Mouse (Mus musculus): ENCODE measurements around the gene Plxdc1. TPM values are rescaled to one million over a fixed set of nuclear protein-coding genes. Genes with fewer than 3 reads are reported as not detected.
A peak's percentile ranks its signal among the peaks of the same experiment; 100 is the strongest.

The Plxdc1 gene
- polyA plus RNA-seq, 1 experiment from 2014 or later, result 0.40 TPM

DNA sequence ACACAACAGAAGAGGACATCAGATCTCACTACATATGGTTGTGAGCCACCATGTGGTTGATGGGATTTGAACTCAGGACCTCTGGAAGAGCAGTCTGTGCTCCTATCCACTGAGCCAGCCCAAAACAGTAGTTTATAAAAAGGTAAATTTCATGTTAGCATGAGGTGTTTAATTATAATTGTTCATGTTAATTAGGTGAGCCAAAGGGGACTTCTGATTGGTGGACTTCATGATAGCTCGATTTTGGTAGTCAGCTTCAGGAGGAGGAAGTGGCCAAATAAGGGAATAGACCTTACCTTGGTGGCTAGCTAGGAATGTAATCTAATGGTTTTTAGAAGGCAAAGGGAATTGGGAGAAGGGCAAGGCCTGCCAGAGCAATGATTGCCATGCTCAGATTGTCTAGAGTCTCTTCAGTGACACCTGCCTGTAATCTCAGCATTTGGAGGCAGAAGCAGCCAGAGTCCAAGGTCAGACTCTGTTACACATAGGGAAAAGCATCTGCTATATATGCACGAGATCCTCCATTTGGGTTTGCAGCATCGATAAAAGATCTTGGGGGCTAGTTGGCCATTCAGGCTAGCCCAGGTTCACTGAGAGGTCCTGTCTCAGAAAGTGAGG lies 88.6 kb downstream of the Plxdc1 start:
- no peak for DNase-seq (ENCODE audit: low spot score)

GRCm38 (mm10) chr11:97896655-97897054 lies 89.6 kb downstream of the Plxdc1 start:
- H3K9ac ChIP-seq (ENCODE audit: low read length), result no peak overlapping the region
- H3K27ac ChIP-seq (replicated peaks), result no peak overlapping the region
- TF ChIP-seq CTCF (IDR thresholded peaks at IDR 0.05; ENCODE audit: low read depth) (no peak), EP300 (optimal IDR thresholded peaks at IDR 0.05) (no peak)
- DNase-seq (ENCODE audit: low spot score) (no peak), ATAC-seq (ENCODE audit: low FRiP score, low TSS enrichment) (no peak)
- no peaks in the 10 kb centered on the region for H3K36me3 ChIP-seq (ENCODE audit: control insufficient read depth, insufficient read depth, low read length)
- no peaks in the 10 kb centered on the region for H3K27me3 ChIP-seq (ENCODE audit: control insufficient read depth, insufficient read depth, low read length)
- no peak overlapping the region for H3K4me2 ChIP-seq (replicated peaks; ENCODE audit: low read depth)
- WGBS, result 45% methylated on average over 4 of the region's 4 CpGs
- no peak overlapping the region for H3K4me3 ChIP-seq (ENCODE audit: low read depth, low read length)
- H3K9me3 ChIP-seq (ENCODE audit: control insufficient read depth, low read length), result no peaks in the 10 kb centered on the region
- H3K4me1 ChIP-seq (replicated peaks; ENCODE audit: control insufficient read depth, insufficient read depth), result no peaks in the 10 kb centered on the region

More for the DNA sequence above, 88.6 kb downstream of the Plxdc1 start:
- no peak overlapping the region for H3K27ac ChIP-seq (replicated peaks)
- ATAC-seq (ENCODE audit: low FRiP score, low TSS enrichment), result no peak
- TF ChIP-seq CTCF (IDR thresholded peaks at IDR 0.05; ENCODE audit: low read depth), result no peak
- TF ChIP-seq EP300 (optimal IDR thresholded peaks at IDR 0.05), result no peak
- no peak overlapping the region for H3K9ac ChIP-seq (ENCODE audit: low read length)
- H3K9me3 ChIP-seq (ENCODE audit: control insufficient read depth, low read length), result no peaks in the 10 kb centered on the region
- H3K4me3 ChIP-seq (ENCODE audit: low read depth, low read length), result no peak overlapping the region
- H3K4me1 ChIP-seq (replicated peaks; ENCODE audit: control insufficient read depth, insufficient read depth), result no peaks in the 10 kb centered on the region
- no peaks in the 10 kb centered on the region for H3K36me3 ChIP-seq (ENCODE audit: control insufficient read depth, insufficient read depth, low read length)
- WGBS, result 79% methylated on average over 3 of the region's 3 CpGs
- H3K27me3 ChIP-seq (ENCODE audit: control insufficient read depth, insufficient read depth, low read length), result no peaks in the 10 kb centered on the region
- H3K4me2 ChIP-seq (replicated peaks; ENCODE audit: low read depth), result no peak overlapping the region

DNA sequence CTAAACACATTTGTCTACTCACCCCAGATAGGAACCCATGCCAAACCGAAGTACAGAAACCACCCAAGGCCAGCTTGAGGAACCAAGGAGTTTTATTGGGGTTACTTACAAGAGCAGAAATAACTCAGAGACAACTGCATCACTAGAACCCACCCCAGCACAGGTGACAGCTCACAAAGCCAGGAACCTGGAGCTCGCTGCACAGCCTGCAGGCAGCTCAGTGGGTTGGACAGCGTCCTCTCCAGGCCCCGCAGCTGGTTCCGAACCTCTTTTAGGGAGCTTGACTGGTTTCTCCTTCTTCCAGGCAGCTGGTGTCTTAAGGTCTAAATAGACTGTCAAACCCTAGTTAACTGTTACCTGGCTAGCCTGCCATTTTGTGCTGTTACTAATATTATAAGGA lies 94.4 kb downstream of the Plxdc1 start:
- ATAC-seq (ENCODE audit: low FRiP score, low TSS enrichment), result no peak
- no peak for DNase-seq (ENCODE audit: low spot score)
- no peaks in the 10 kb centered on the region for H3K27me3 ChIP-seq (ENCODE audit: control insufficient read depth, insufficient read depth, low read length)
- no peak overlapping the region for H3K27ac ChIP-seq (replicated peaks)
- no peaks in the 10 kb centered on the region for H3K9me3 ChIP-seq (ENCODE audit: control insufficient read depth, low read length)
- no peak overlapping the region for H3K4me2 ChIP-seq (replicated peaks; ENCODE audit: low read depth)
- WGBS, result 70% methylated on average over 5 of the region's 5 CpGs
- H3K4me1 ChIP-seq (replicated peaks; ENCODE audit: control insufficient read depth, insufficient read depth), result no peaks in the 10 kb centered on the region
- H3K36me3 ChIP-seq (ENCODE audit: control insufficient read depth, insufficient read depth, low read length), result no peaks in the 10 kb centered on the region
- H3K9ac ChIP-seq (ENCODE audit: low read length), result no peak overlapping the region
- TF ChIP-seq CTCF (IDR thresholded peaks at IDR 0.05; ENCODE audit: low read depth) (no peak), EP300 (optimal IDR thresholded peaks at IDR 0.05) (no peak)
- no peak overlapping the region for H3K4me3 ChIP-seq (ENCODE audit: low read depth, low read length)

GRCm38 (mm10) chr11:97885296-97885915 lies 100.8 kb downstream of the Plxdc1 start:
- ATAC-seq (ENCODE audit: low FRiP score, low TSS enrichment), result no peak
- no peaks in the 10 kb centered on the region for H3K36me3 ChIP-seq (ENCODE audit: control insufficient read depth, insufficient read depth, low read length)
- no peaks in the 10 kb centered on the region for H3K4me1 ChIP-seq (replicated peaks; ENCODE audit: control insufficient read depth, insufficient read depth)
- no peaks in the 10 kb centered on the region for H3K27me3 ChIP-seq (ENCODE audit: control insufficient read depth, insufficient read depth, low read length)
- H3K4me2 ChIP-seq (replicated peaks; ENCODE audit: low read depth), result no peak overlapping the region
- no peak overlapping the region for H3K27ac ChIP-seq (replicated peaks)
- no peak overlapping the region for H3K9ac ChIP-seq (ENCODE audit: low read length)
- no peak for TF ChIP-seq CTCF (IDR thresholded peaks at IDR 0.05; ENCODE audit: low read depth)
- TF ChIP-seq EP300 (optimal IDR thresholded peaks at IDR 0.05), result no peak
- no peak for DNase-seq (ENCODE audit: low spot score)
- H3K4me3 ChIP-seq (ENCODE audit: low read depth, low read length), result no peak overlapping the region
- 97% methylated on average over 2 of the region's 2 CpGs for WGBS
- H3K9me3 ChIP-seq (ENCODE audit: control insufficient read depth, low read length), result no peaks in the 10 kb centered on the region

DNA sequence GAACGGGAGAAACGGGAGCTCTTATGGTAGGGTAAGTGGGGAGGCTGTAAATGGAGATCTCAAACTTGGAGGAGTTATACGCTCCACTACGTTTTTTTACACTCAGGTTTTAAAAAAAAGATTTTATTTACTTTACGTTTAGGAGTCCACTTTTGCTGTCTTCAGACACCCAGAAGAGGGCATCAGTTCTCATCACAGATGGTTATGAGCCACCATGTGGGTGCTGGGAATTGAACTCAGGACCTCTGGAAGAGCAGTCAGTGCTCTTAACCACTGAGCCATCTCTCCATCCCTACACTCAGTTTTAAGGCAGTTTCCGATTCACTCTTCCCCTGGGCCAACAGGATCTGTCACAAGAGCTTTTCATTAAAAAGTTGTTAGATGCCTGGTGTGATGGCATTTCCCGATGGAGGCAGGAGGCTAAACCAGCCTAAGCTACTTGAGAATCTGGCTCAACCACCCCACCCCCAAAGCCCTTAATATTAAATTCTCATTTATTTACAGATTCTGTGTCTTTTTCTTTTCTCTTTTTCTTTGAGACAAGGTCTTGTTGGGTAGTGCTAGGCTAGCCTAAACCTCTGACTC lies 101.6 kb downstream of the Plxdc1 start:
- DNase-seq (ENCODE audit: low spot score) (no peak), ATAC-seq (ENCODE audit: low FRiP score, low TSS enrichment) (0 out of 2 replicates have a peak, but pooled peaks have one; percentile 2)
- peak overlapping the region; percentile 41 for H3K9ac ChIP-seq (ENCODE audit: low read length)
- peak overlapping the region; percentile 45 for H3K4me2 ChIP-seq (replicated peaks; ENCODE audit: low read depth)
- no peaks in the 10 kb centered on the region for H3K9me3 ChIP-seq (ENCODE audit: control insufficient read depth, low read length)
- no peaks in the 10 kb centered on the region for H3K36me3 ChIP-seq (ENCODE audit: control insufficient read depth, insufficient read depth, low read length)
- no peaks in the 10 kb centered on the region for H3K4me1 ChIP-seq (replicated peaks; ENCODE audit: control insufficient read depth, insufficient read depth)
- H3K27ac ChIP-seq (replicated peaks), result peak overlapping the region; percentile 86
- 24% methylated on average over 7 of the region's 7 CpGs for WGBS
- H3K27me3 ChIP-seq (ENCODE audit: control insufficient read depth, insufficient read depth, low read length), result no peaks in the 10 kb centered on the region
- TF ChIP-seq EP300 (optimal IDR thresholded peaks at IDR 0.05), result no peak
- peak; percentile 29; the same call in 1 of the 2 replicates for TF ChIP-seq CTCF (IDR thresholded peaks at IDR 0.05; ENCODE audit: low read depth)
- H3K4me3 ChIP-seq (ENCODE audit: low read depth, low read length), result peak overlapping the region; percentile 54

Measured in stomach, postnatal 0 days (tissue).